Mouse (Mus musculus) E14TG2a.4 (cell line): Measurements from ENCODE around the gene Tmbim6.

Source experiments
- H3K27me3 ChIP-seq: 2 replicates; pipeline ENCODE4 v1.6.1; 2014; ENCODE audit warnings: low read length, control low read depth; ENCODE audit not compliant: insufficient read depth
- H3K36me3 ChIP-seq: 2 replicates; pipeline ENCODE4 v1.6.1; 2014; ENCODE audit warnings: low read length, control low read depth; ENCODE audit not compliant: insufficient read depth
- H3K4me1 ChIP-seq: replicated peaks from 2 replicates; pipeline ENCODE4 v1.6.1; 2014; ENCODE audit warnings: low read depth, low read length, control low read depth
- H3K4me3 ChIP-seq: replicated peaks from 2 replicates; pipeline ENCODE4 v1.5.1; 2014; ENCODE audit warnings: mild to moderate bottlenecking, low read length
- H3K9me3 ChIP-seq: 2 replicates; pipeline ENCODE4 v1.6.1; 2014; ENCODE audit warnings: low read length, control low read depth
- CTCF ChIP-seq: conservative IDR thresholded peaks from 2 replicates; pipeline ENCODE4 v1.5.1; 2014; ENCODE audit warnings: low read length
- NANOG ChIP-seq: IDR thresholded peaks from 2 replicates; pipeline ENCODE4 v1.6.1; 2014; ENCODE audit warnings: borderline replicate concordance, low read length, mixed read lengths
- POU5F1 ChIP-seq: IDR thresholded peaks from 2 replicates; pipeline ENCODE4 v1.6.1; 2014; ENCODE audit warnings: low read length, borderline replicate concordance

The Tmbim6 gene

GRCm38 (mm10) chr15:99431063-99431462 lies 38.4 kb downstream of the Tmbim6 start:
- Histone ChIP-seq H3K4me1 (peaks cover 49% of the 10 kb centered on the region), H3K9me3 (no peaks in the 10 kb centered on the region), H3K27me3 (peaks cover 7% of the 10 kb centered on the region), H3K4me3 (no peak overlapping the region), H3K36me3 (peaks cover 52% of the 10 kb centered on the region)
- TF ChIP-seq CTCF, result no peak
- no peak for TF ChIP-seq NANOG
- TF ChIP-seq POU5F1, result no peak

- no peak for TF ChIP-seq POU5F1
- TF ChIP-seq CTCF, result no peak
- TF ChIP-seq NANOG, result no peak
- Histone ChIP-seq H3K36me3 (peaks cover 52% of the 10 kb centered on the region), H3K4me3 (no peak overlapping the region), H3K4me1 (peaks cover 49% of the 10 kb centered on the region), H3K9me3 (no peaks in the 10 kb centered on the region), H3K27me3 (peaks cover 3% of the 10 kb centered on the region; the same call in 1 of the 2 replicates)
These were observed 38.8 kb downstream of the Tmbim6 start for GRCm38 (mm10) chr15:99431504-99431903.

- Histone ChIP-seq H3K9me3 (no peaks in the 10 kb centered on the region), H3K36me3 (peaks cover 54% of the 10 kb centered on the region), H3K27me3 (no peaks in the 10 kb centered on the region), H3K4me1 (peaks cover 49% of the 10 kb centered on the region), H3K4me3 (no peak overlapping the region)
- no peak for TF ChIP-seq CTCF
- TF ChIP-seq POU5F1, result no peak
- TF ChIP-seq NANOG, result no peak
These were observed 39.3 kb downstream of the Tmbim6 start for GRCm38 (mm10) chr15:99431967-99432366.

GRCm38 (mm10) chr15:99433081-99433718 lies 40.5 kb downstream of the Tmbim6 start:
- Histone ChIP-seq H3K4me3 (no peak overlapping the region), H3K4me1 (peaks cover 42% of the 10 kb centered on the region), H3K9me3 (no peaks in the 10 kb centered on the region), H3K27me3 (no peaks in the 10 kb centered on the region), H3K36me3 (peaks cover 46% of the 10 kb centered on the region)
- no peak for TF ChIP-seq POU5F1

- TF ChIP-seq NANOG (no peak), CTCF (no peak), POU5F1 (no peak)
- Histone ChIP-seq H3K4me1 (peaks cover 48% of the 10 kb centered on the region), H3K36me3 (peaks cover 48% of the 10 kb centered on the region), H3K27me3 (no peaks in the 10 kb centered on the region), H3K9me3 (no peaks in the 10 kb centered on the region), H3K4me3 (no peak overlapping the region)
These were observed 41.2 kb downstream of the Tmbim6 start for GRCm38 (mm10) chr15:99433913-99434312.

- Histone ChIP-seq H3K36me3 (peaks cover 21% of the 10 kb centered on the region), H3K27me3 (no peaks in the 10 kb centered on the region), H3K4me1 (peaks cover 44% of the 10 kb centered on the region), H3K9me3 (no peaks in the 10 kb centered on the region), H3K4me3 (no peak overlapping the region)
- TF ChIP-seq POU5F1, result no peak
- TF ChIP-seq CTCF, result no peak
These were observed 46.5 kb downstream of the Tmbim6 start for GRCm38 (mm10) chr15:99438966-99439698.

- peaks cover 43% of the 10 kb centered on the region for H3K4me1 ChIP-seq
- H3K9me3 ChIP-seq, result no peaks in the 10 kb centered on the region
- peaks cover 21% of the 10 kb centered on the region for H3K36me3 ChIP-seq
- no peak overlapping the region for H3K4me3 ChIP-seq
- TF ChIP-seq CTCF (no peak), POU5F1 (no peak), NANOG (no peak)
- no peaks in the 10 kb centered on the region for H3K27me3 ChIP-seq
These were observed 47.6 kb downstream of the Tmbim6 start for GRCm38 (mm10) chr15:99440112-99440815.

- H3K9me3 ChIP-seq, result no peaks in the 10 kb centered on the region
- TF ChIP-seq POU5F1, result no peak
- TF ChIP-seq NANOG, result no peak
- no peak for TF ChIP-seq CTCF
These were observed 48.3 kb downstream of the Tmbim6 start for GRCm38 (mm10) chr15:99440816-99441457.

More at GRCm38 (mm10) chr15:99440816-99441457, 48.3 kb downstream of the Tmbim6 start:
- Histone ChIP-seq H3K27me3 (no peaks in the 10 kb centered on the region), H3K36me3 (peaks cover 23% of the 10 kb centered on the region), H3K4me1 (peaks cover 44% of the 10 kb centered on the region), H3K4me3 (no peak overlapping the region)
